Comparison of ENCODE assay signal across 7 mouse cellular contexts in genomic region chr12:69751864-69752341, GRCm38 (mm10). TPM values are rescaled to one million over a fixed set of nuclear protein-coding genes. Genes with fewer than 3 reads are reported as not detected.
DNase-seq lines count a peak whose midpoint lies in the region; ATAC-seq and TF ChIP-seq lines count a peak whose summit lies in the region.

No protein-coding gene starts in this region.

- TF ChIP-seq CTCF in liver, embryonic 14.5 days (IDR thresholded peaks at IDR 0.05; ENCODE audit: low read depth): peak; percentile 26; the same call in 1 of the 2 replicates

- H3K9me3 ChIP-seq in hindbrain, embryonic 12.5 days (replicated peaks): no peaks in the 10 kb centered on the region
- H3K9me3 ChIP-seq in liver, embryonic 14.5 days (ENCODE audit: control insufficient read depth, low read length): no peaks in the 10 kb centered on the region

- peak overlapping the region; percentile 6; the same call in 1 of the 2 replicates for H3K9ac ChIP-seq in hindbrain, embryonic 12.5 days
- H3K9ac ChIP-seq in liver, embryonic 14.5 days (replicated peaks): no peak overlapping the region

- no peaks in the 10 kb centered on the region for H3K36me3 ChIP-seq in hindbrain, embryonic 12.5 days
- H3K36me3 ChIP-seq in liver, embryonic 14.5 days (replicated peaks; ENCODE audit: control insufficient read depth, insufficient read depth, low read depth): no peaks in the 10 kb centered on the region

- no peak overlapping the region for H3K4me3 ChIP-seq in hindbrain, embryonic 12.5 days
- H3K4me3 ChIP-seq in liver, embryonic 14.5 days (ENCODE audit: insufficient read depth in 1 of 2, low read depth in 2 of 2, low read length in 2 of 2): no peak overlapping the region

- 31% methylated on average over 10 of the region's 10 CpGs for WGBS in hindbrain, embryonic 12.5 days
- WGBS in liver, embryonic 14.5 days (ENCODE audit: insufficient replicate concordance): 44% methylated on average over 10 of the region's 10 CpGs

- DNase-seq in ZHBTc4 (ENCODE audit: low read depth, low spot score): peak; percentile 71
- DNase-seq in embryo, embryonic 10.5 days (ENCODE audit: low spot score): peak; percentile 62
- DNase-seq in liver, embryonic 14.5 days (ENCODE audit: low read depth in 3 of 3, low spot score in 3 of 3): no peak
- DNase-seq in spleen, adult 12 weeks (ENCODE audit: low spot score): no peak
- no peak for DNase-seq in ovary, postnatal 14 days (ENCODE audit: low spot score)
- no peak for DNase-seq in layer of hippocampus, postnatal 10 days (ENCODE audit: low spot score in 2 of 2)

- no peak for TF ChIP-seq EP300 in liver, embryonic 14.5 days (IDR thresholded peaks at IDR 0.05; ENCODE audit: low read depth)

- no peak overlapping the region for H3K4me2 ChIP-seq in hindbrain, embryonic 12.5 days (replicated peaks)
- no peak overlapping the region for H3K4me2 ChIP-seq in liver, embryonic 14.5 days (ENCODE audit: low read depth)

- H3K27me3 ChIP-seq in hindbrain, embryonic 12.5 days: no peaks in the 10 kb centered on the region
- H3K27me3 ChIP-seq in liver, embryonic 14.5 days (ENCODE audit: control insufficient read depth, insufficient read depth, low read length): no peaks in the 10 kb centered on the region

- H3K27ac ChIP-seq in hindbrain, embryonic 12.5 days: 0 out of 2 replicates have a peak overlapping the region, but pooled peaks have one; percentile 0
- H3K27ac ChIP-seq in liver, embryonic 14.5 days: no peak overlapping the region

- peaks cover 4% of the 10 kb centered on the region; the same call in 1 of the 2 replicates for H3K4me1 ChIP-seq in hindbrain, embryonic 12.5 days
- peaks cover 14 to 18% of the 10 kb centered on the region in 2 experiments for H3K4me1 ChIP-seq in liver, embryonic 14.5 days (replicated peaks; ENCODE audit: control insufficient read depth in 2 of 2, insufficient read depth in 2 of 2, low read length in 1 of 2)

- no peak for ATAC-seq in hindbrain, embryonic 12.5 days (ENCODE audit: low FRiP score)
- ATAC-seq in liver, embryonic 14.5 days (ENCODE audit: insufficient read depth): peak; percentile 27; the same call in 1 of the 2 replicates

RNA-seq across cellular contexts. Expression of gene Atp5s, which starts 27.2 kb away (rescaled TPM):
- polyA plus RNA-seq in hindbrain, embryonic 12.5 days (2016; fragmentation: Nextera tagmentation; extraction: Ambion mirVana): 26.1 and 28.5 TPM in 2 replicates
- 8.1 and 12.0 TPM in 2 replicates for polyA plus RNA-seq in liver, embryonic 14.5 days (2012; rRNA removed)
- 20.7 and 22.0 TPM in 2 replicates for polyA plus RNA-seq in liver, embryonic 14.5 days (2014; fragmentation: Nextera tagmentation; extraction: Ambion mirVana)
- total RNA-seq in layer of hippocampus, postnatal 10 days (2021): 10 to 100 TPM; 22.2 to 29.0 TPM

RNA-seq across cellular contexts. Expression of gene L2hgdh, which starts 27.2 kb away (rescaled TPM):
- 14.6 and 15.3 TPM in 2 replicates for polyA plus RNA-seq in hindbrain, embryonic 12.5 days (2016; fragmentation: Nextera tagmentation; extraction: Ambion mirVana)
- 5.4 and 7.5 TPM in 2 replicates for polyA plus RNA-seq in liver, embryonic 14.5 days (2012; rRNA removed)
- 9.3 and 11.6 TPM in 2 replicates for polyA plus RNA-seq in liver, embryonic 14.5 days (2014; fragmentation: Nextera tagmentation; extraction: Ambion mirVana)
- 10 to 100 TPM; 12.8 to 14.2 TPM for total RNA-seq in layer of hippocampus, postnatal 10 days (2021)

RNA-seq across cellular contexts. Expression of gene Cdkl1, which starts 39.2 kb away (rescaled TPM):
- 1.5 and 1.6 TPM in 2 replicates for polyA plus RNA-seq in hindbrain, embryonic 12.5 days (2016; fragmentation: Nextera tagmentation; extraction: Ambion mirVana)
- polyA plus RNA-seq in liver, embryonic 14.5 days (2012; rRNA removed): 0.48 and 0.80 TPM in 2 replicates
- polyA plus RNA-seq in liver, embryonic 14.5 days (2014; fragmentation: Nextera tagmentation; extraction: Ambion mirVana): 1.4 and 1.7 TPM in 2 replicates
- 10 to 100 TPM; 25.1 to 27.9 TPM for total RNA-seq in layer of hippocampus, postnatal 10 days (2021)

Comparison
In these comparisons a context has a peak if more than half of its experiments do, and no peak if none do; other contexts are left out.
1. DNase-seq: peak in ZHBTc4 (single experiment) and embryo, embryonic 10.5 days (single experiment); none in liver, embryonic 14.5 days (0 of 3), spleen, adult 12 weeks (single experiment), ovary, postnatal 14 days (single experiment) and layer of hippocampus, postnatal 10 days (0 of 2).